Mouse (Mus musculus): Measurements from ENCODE around the gene Mrpl12. TPM values are rescaled to one million over a fixed set of nuclear protein-coding genes. Genes with fewer than 3 reads are reported as not detected.
A peak's percentile ranks its signal among the peaks of the same experiment; 100 is the strongest.

Gene Mrpl12
- polyA plus RNA-seq, 1 experiment from 2014 or later: 145 TPM

GRCm38 (mm10) chr11:120490291-120491046 lies 6.1 kb downstream of the Mrpl12 start:
- Histone ChIP-seq H3K9me3 (replicated peaks; ENCODE audit: control insufficient read depth, low read length) (no peaks in the 10 kb centered on the region), H3K4me2 (ENCODE audit: low read depth, low read length) (peak overlapping the region; percentile 89), H3K27ac (ENCODE audit: low read length) (peak overlapping the region; percentile 89), H3K4me3 (replicated peaks; ENCODE audit: low read length) (peak overlapping the region; percentile 96; the same call in 1 of the 2 replicates), H3K9ac (ENCODE audit: low read length) (peak overlapping the region; percentile 88; the same call in 1 of the 2 replicates), H3K27me3 (ENCODE audit: control insufficient read depth, insufficient read depth, low read length) (no peaks in the 10 kb centered on the region), H3K4me1 (ENCODE audit: control insufficient read depth, insufficient read depth, low read length) (peaks cover 32% of the 10 kb centered on the region), H3K36me3 (ENCODE audit: control insufficient read depth, insufficient read depth, low read length) (peaks cover 18% of the 10 kb centered on the region)
- 31% methylated on average over 4 of the region's 4 CpGs for WGBS
- ATAC-seq (ENCODE audit: insufficient read depth, low FRiP score): no peak

- H3K36me3 ChIP-seq (ENCODE audit: control insufficient read depth, insufficient read depth, low read length): peaks cover 19% of the 10 kb centered on the region
- no peaks in the 10 kb centered on the region for H3K9me3 ChIP-seq (replicated peaks; ENCODE audit: control insufficient read depth, low read length)
- peak within 1 kb of the TSS; percentile 88 for H3K9ac ChIP-seq (ENCODE audit: low read length)
- peak within 1 kb of the TSS; percentile 96 for H3K4me3 ChIP-seq (replicated peaks; ENCODE audit: low read length)
- ATAC-seq (ENCODE audit: insufficient read depth, low FRiP score): peak; percentile 91
- peak within 1 kb of the TSS; percentile 89 for H3K27ac ChIP-seq (ENCODE audit: low read length)
- no peaks in the 10 kb centered on the region for H3K27me3 ChIP-seq (ENCODE audit: control insufficient read depth, insufficient read depth, low read length)
- H3K4me1 ChIP-seq (ENCODE audit: control insufficient read depth, insufficient read depth, low read length): peaks cover 27% of the 10 kb centered on the region
- WGBS: under 1% methylated on average over 35 of the region's 35 CpGs
- H3K4me2 ChIP-seq (ENCODE audit: low read depth, low read length): peak within 1 kb of the TSS; percentile 89
These were observed 7.1 kb downstream of the Mrpl12 start, which contains the start of gene Slc25a10 for GRCm38 (mm10) chr11:120491317-120492023. Gene Slc25a10 (plus strand): TSS chr11:120491840.

GRCm38 (mm10) chr11:120492024-120492877 lies 7.8 kb downstream of the Mrpl12 start:
- Histone ChIP-seq H3K36me3 (ENCODE audit: control insufficient read depth, insufficient read depth, low read length) (peaks cover 18% of the 10 kb centered on the region), H3K9ac (ENCODE audit: low read length) (peak overlapping the region; percentile 88), H3K4me3 (replicated peaks; ENCODE audit: low read length) (peak overlapping the region; percentile 96), H3K27me3 (ENCODE audit: control insufficient read depth, insufficient read depth, low read length) (no peaks in the 10 kb centered on the region), H3K9me3 (replicated peaks; ENCODE audit: control insufficient read depth, low read length) (no peaks in the 10 kb centered on the region), H3K4me2 (ENCODE audit: low read depth, low read length) (peak overlapping the region; percentile 89), H3K4me1 (ENCODE audit: control insufficient read depth, insufficient read depth, low read length) (peaks cover 27% of the 10 kb centered on the region), H3K27ac (ENCODE audit: low read length) (peak overlapping the region; percentile 89)
- ATAC-seq (ENCODE audit: insufficient read depth, low FRiP score): peak; percentile 8; the same call in 1 of the 2 replicates
- under 1% methylated on average over 48 of the region's 48 CpGs for WGBS

- H3K27me3 ChIP-seq (ENCODE audit: control insufficient read depth, insufficient read depth, low read length): no peaks in the 10 kb centered on the region
- WGBS: 21% methylated on average over 3 of the region's 3 CpGs
- H3K36me3 ChIP-seq (ENCODE audit: control insufficient read depth, insufficient read depth, low read length): peaks cover 12% of the 10 kb centered on the region
These were observed 8.4 kb downstream of the Mrpl12 start for GRCm38 (mm10) chr11:120492878-120493203.

GRCm38 (mm10) chr11:120493351-120493750 lies 8.9 kb downstream of the Mrpl12 start:
- H3K9ac ChIP-seq (ENCODE audit: low read length): peak overlapping the region; percentile 88
- 47% methylated on average over 3 of the region's 3 CpGs for WGBS
- H3K4me3 ChIP-seq (replicated peaks; ENCODE audit: low read length): peak overlapping the region; percentile 96
- H3K4me2 ChIP-seq (ENCODE audit: low read depth, low read length): peak overlapping the region; percentile 89
- H3K4me1 ChIP-seq (ENCODE audit: control insufficient read depth, insufficient read depth, low read length): peaks cover 27% of the 10 kb centered on the region
- no peak for ATAC-seq (ENCODE audit: insufficient read depth, low FRiP score)
- no peaks in the 10 kb centered on the region for H3K27me3 ChIP-seq (ENCODE audit: control insufficient read depth, insufficient read depth, low read length)
- peaks cover 12% of the 10 kb centered on the region for H3K36me3 ChIP-seq (ENCODE audit: control insufficient read depth, insufficient read depth, low read length)
- no peaks in the 10 kb centered on the region for H3K9me3 ChIP-seq (replicated peaks; ENCODE audit: control insufficient read depth, low read length)
- peak overlapping the region; percentile 89 for H3K27ac ChIP-seq (ENCODE audit: low read length)

More at GRCm38 (mm10) chr11:120492878-120493203, 8.4 kb downstream of the Mrpl12 start:
- H3K4me3 ChIP-seq (replicated peaks; ENCODE audit: low read length): peak overlapping the region; percentile 96
- peak overlapping the region; percentile 89 for H3K4me2 ChIP-seq (ENCODE audit: low read depth, low read length)
- no peaks in the 10 kb centered on the region for H3K9me3 ChIP-seq (replicated peaks; ENCODE audit: control insufficient read depth, low read length)
- peaks cover 27% of the 10 kb centered on the region for H3K4me1 ChIP-seq (ENCODE audit: control insufficient read depth, insufficient read depth, low read length)
- no peak for ATAC-seq (ENCODE audit: insufficient read depth, low FRiP score)
- H3K27ac ChIP-seq (ENCODE audit: low read length): peak overlapping the region; percentile 89
- H3K9ac ChIP-seq (ENCODE audit: low read length): peak overlapping the region; percentile 88

- no peaks in the 10 kb centered on the region for H3K27me3 ChIP-seq (ENCODE audit: control insufficient read depth, insufficient read depth, low read length)
- peaks cover 9% of the 10 kb centered on the region for H3K36me3 ChIP-seq (ENCODE audit: control insufficient read depth, insufficient read depth, low read length)
- H3K4me2 ChIP-seq (ENCODE audit: low read depth, low read length): no peak overlapping the region
- H3K4me1 ChIP-seq (ENCODE audit: control insufficient read depth, insufficient read depth, low read length): peaks cover 27% of the 10 kb centered on the region
- H3K27ac ChIP-seq (ENCODE audit: low read length): no peak overlapping the region
- no peak overlapping the region for H3K4me3 ChIP-seq (replicated peaks; ENCODE audit: low read length)
- ATAC-seq (ENCODE audit: insufficient read depth, low FRiP score): no peak
- H3K9me3 ChIP-seq (replicated peaks; ENCODE audit: control insufficient read depth, low read length): no peaks in the 10 kb centered on the region
- H3K9ac ChIP-seq (ENCODE audit: low read length): no peak overlapping the region
- 82% methylated on average over 3 of the region's 3 CpGs for WGBS
These were observed 9.5 kb downstream of the Mrpl12 start for GRCm38 (mm10) chr11:120493911-120494310.

GRCm38 (mm10) chr11:120497436-120497835 lies 13.0 kb downstream of the Mrpl12 start:
- no peak for ATAC-seq (ENCODE audit: insufficient read depth, low FRiP score)
- H3K4me1 ChIP-seq (ENCODE audit: control insufficient read depth, insufficient read depth, low read length): peaks cover 22% of the 10 kb centered on the region
- no peak overlapping the region for H3K4me3 ChIP-seq (replicated peaks; ENCODE audit: low read length)
- H3K9me3 ChIP-seq (replicated peaks; ENCODE audit: control insufficient read depth, low read length): no peaks in the 10 kb centered on the region
- peaks cover 9% of the 10 kb centered on the region for H3K36me3 ChIP-seq (ENCODE audit: control insufficient read depth, insufficient read depth, low read length)
- no peaks in the 10 kb centered on the region for H3K27me3 ChIP-seq (ENCODE audit: control insufficient read depth, insufficient read depth, low read length)
- no peak overlapping the region for H3K4me2 ChIP-seq (ENCODE audit: low read depth, low read length)
- no peak overlapping the region for H3K9ac ChIP-seq (ENCODE audit: low read length)
- WGBS: 92% methylated on average over 3 of the region's 3 CpGs
- no peak overlapping the region for H3K27ac ChIP-seq (ENCODE audit: low read length)

- Histone ChIP-seq H3K4me1 (ENCODE audit: control insufficient read depth, insufficient read depth, low read length) (peaks cover 17% of the 10 kb centered on the region), H3K9ac (ENCODE audit: low read length) (no peak overlapping the region), H3K27me3 (ENCODE audit: control insufficient read depth, insufficient read depth, low read length) (no peaks in the 10 kb centered on the region), H3K36me3 (ENCODE audit: control insufficient read depth, insufficient read depth, low read length) (peaks cover 9% of the 10 kb centered on the region), H3K9me3 (replicated peaks; ENCODE audit: control insufficient read depth, low read length) (no peaks in the 10 kb centered on the region), H3K4me2 (ENCODE audit: low read depth, low read length) (no peak overlapping the region), H3K4me3 (replicated peaks; ENCODE audit: low read length) (no peak overlapping the region), H3K27ac (ENCODE audit: low read length) (no peak overlapping the region)
- 91% methylated on average over 12 of the region's 12 CpGs for WGBS
- ATAC-seq (ENCODE audit: insufficient read depth, low FRiP score): no peak
These were observed 13.8 kb downstream of the Mrpl12 start for GRCm38 (mm10) chr11:120498226-120498625.
